Mouse (Mus musculus): Measurements from ENCODE around the gene Thap2. TPM values are rescaled to one million over a fixed set of nuclear protein-coding genes. Genes with fewer than 3 reads are reported as not detected.

Thap2 gene
- polyA plus RNA-seq, 1 experiment from 2014 or later = 37.1 TPM

DNA sequence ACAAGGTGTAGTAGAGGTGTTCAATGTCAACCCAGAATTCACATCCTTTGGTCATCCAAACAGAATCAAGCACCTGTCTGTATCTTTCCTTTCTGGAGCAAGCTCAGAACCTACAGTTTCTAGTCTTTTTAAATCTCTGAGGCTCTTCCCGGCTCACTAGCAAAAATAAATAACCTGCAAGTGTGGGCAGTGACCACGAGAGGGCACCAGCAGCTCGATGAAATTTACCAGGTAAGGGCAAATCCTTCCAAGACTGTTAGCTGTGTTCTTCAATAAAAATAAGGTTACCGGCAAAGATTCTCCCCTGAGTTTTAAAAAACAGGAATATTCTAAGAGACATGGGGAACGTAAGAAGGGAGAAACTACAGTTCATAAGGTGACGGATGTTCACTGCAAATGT lies 60.9 kb downstream of the Thap2 start:
- H3K4me1 ChIP-seq = no peaks in the 10 kb centered on the region
- H3K9ac ChIP-seq = no peak overlapping the region
- peaks cover 4% of the 10 kb centered on the region; the same call in 1 of the 2 replicates for H3K27me3 ChIP-seq
- H3K4me3 ChIP-seq = no peak overlapping the region
- peak; percentile 55 for ATAC-seq
- H3K27ac ChIP-seq = no peak overlapping the region
- H3K4me2 ChIP-seq = no peak overlapping the region
- no peaks in the 10 kb centered on the region for H3K36me3 ChIP-seq (ENCODE audit: poor library complexity, severe bottlenecking)
- no peaks in the 10 kb centered on the region for H3K9me3 ChIP-seq (replicated peaks)
- 11% methylated on average over 6 of the region's 6 CpGs for WGBS

DNA sequence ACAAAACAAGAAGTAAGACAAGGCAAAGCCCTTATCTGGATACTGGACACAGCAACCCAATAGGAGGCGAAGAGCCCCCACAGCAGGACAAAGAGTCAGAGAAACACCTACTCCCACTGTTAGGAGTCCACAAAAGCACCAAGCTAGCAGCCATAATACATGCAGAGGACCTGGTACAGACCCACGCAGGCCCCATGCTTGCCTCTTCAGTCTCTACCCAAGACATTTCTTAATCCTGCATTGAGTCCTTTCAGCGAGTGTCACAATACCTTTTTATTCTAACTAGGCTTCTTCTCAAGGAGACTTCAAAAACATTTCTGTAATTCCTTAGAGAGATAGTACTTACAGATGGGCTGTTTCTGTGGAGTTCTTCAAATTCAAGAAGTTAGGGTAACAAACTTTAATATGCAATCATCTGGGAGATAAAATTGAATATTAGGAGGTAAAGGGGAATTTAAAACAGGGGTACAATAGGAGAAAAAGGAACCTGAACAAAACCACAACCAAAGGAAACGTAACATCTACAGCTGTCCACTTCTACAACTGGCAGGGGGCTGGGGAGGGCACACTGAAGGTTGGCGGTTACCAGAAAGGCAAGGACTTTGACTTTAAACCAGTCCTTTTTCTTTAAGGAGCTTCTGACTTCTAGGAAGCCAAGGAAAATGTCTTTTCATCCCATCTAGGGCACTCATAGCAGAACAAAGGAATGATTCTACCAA lies 62.8 kb downstream of the Thap2 start:
- ATAC-seq = no peak
- no peak overlapping the region for H3K4me2 ChIP-seq
- H3K9me3 ChIP-seq (replicated peaks) = no peaks in the 10 kb centered on the region
- 64% methylated on average over 5 of the region's 5 CpGs for WGBS
- peaks cover 4% of the 10 kb centered on the region; the same call in 1 of the 2 replicates for H3K27me3 ChIP-seq
- H3K4me1 ChIP-seq = no peaks in the 10 kb centered on the region
- no peak overlapping the region for H3K9ac ChIP-seq
- H3K27ac ChIP-seq = no peak overlapping the region
- H3K4me3 ChIP-seq = no peak overlapping the region
- no peaks in the 10 kb centered on the region for H3K36me3 ChIP-seq (ENCODE audit: poor library complexity, severe bottlenecking)

Other genes starting within 250 kb of the Thap2 start
- gene Tph2, start 199.4 kb downstream of the Thap2 start, polyA plus RNA-seq (2015; fragmentation: Nextera tagmentation; extraction: Ambion mirVana) = 0.06 and 0.10 TPM in 2 replicates
- gene Tbc1d15, start 133.0 kb downstream of the Thap2 start, polyA plus RNA-seq (2015; fragmentation: Nextera tagmentation; extraction: Ambion mirVana) = 39.6 and 41.5 TPM in 2 replicates
- 5.7 and 5.8 TPM in 2 replicates for gene Rab21, start 68.8 kb downstream of the Thap2 start, polyA plus RNA-seq (2015; fragmentation: Nextera tagmentation; extraction: Ambion mirVana)
- gene Tmem19, start 21.9 kb downstream of the Thap2 start, polyA plus RNA-seq (2015; fragmentation: Nextera tagmentation; extraction: Ambion mirVana) = 34.1 and 35.0 TPM in 2 replicates
- gene Zfc3h1, start 516 bp upstream of the Thap2 start, polyA plus RNA-seq (2015; fragmentation: Nextera tagmentation; extraction: Ambion mirVana) = 17.7 and 20.0 TPM in 2 replicates
- gene A930009A15Rik, start 185.5 kb upstream of the Thap2 start, polyA plus RNA-seq (2015; fragmentation: Nextera tagmentation; extraction: Ambion mirVana) = 0.17 TPM in 1 of 2 replicates, not detected in the other
- 0.14 and 0.26 TPM in 2 replicates for gene Lgr5, start 203.3 kb upstream of the Thap2 start, polyA plus RNA-seq (2015; fragmentation: Nextera tagmentation; extraction: Ambion mirVana)

All from forebrain, embryonic 13.5 days (tissue).